Mouse (Mus musculus): ENCODE results near the gene Ctla4. TPM values are rescaled to one million over a fixed set of nuclear protein-coding genes. Genes with fewer than 3 reads are reported as not detected.

Ctla4 gene
- not detected in 2 replicates for polyA plus RNA-seq (2014; fragmentation: Nextera tagmentation; extraction: Ambion mirVana)

GRCm38 (mm10) chr1:60886981-60887380 is at the start of gene Ctla4:
Gene Ctla4 (plus strand): TSS chr1:60887000.
- 90% methylated on average over 7 of the region's 7 CpGs for WGBS
- no peak within 1 kb of the TSS for H3K9ac ChIP-seq (ENCODE audit: low read length)
- no peak within 1 kb of the TSS for H3K4me2 ChIP-seq (ENCODE audit: low read depth, low read length, severe bottlenecking)
- no peak for DNase-seq (ENCODE audit: low spot score)
- H3K27me3 ChIP-seq (ENCODE audit: control insufficient read depth, insufficient read depth, low read length): no peaks in the 10 kb centered on the region
- no peaks in the 10 kb centered on the region for H3K9me3 ChIP-seq (ENCODE audit: control insufficient read depth, low read length)
- H3K4me1 ChIP-seq (replicated peaks; ENCODE audit: control insufficient read depth, insufficient read depth, low read length): no peaks in the 10 kb centered on the region
- H3K4me3 ChIP-seq (ENCODE audit: low read depth, low read length): no peak within 1 kb of the TSS
- H3K27ac ChIP-seq (ENCODE audit: low read depth, low read length): no peak within 1 kb of the TSS
- no peak for ATAC-seq (replicated peaks; ENCODE audit: low FRiP score)
- H3K36me3 ChIP-seq (ENCODE audit: control insufficient read depth, insufficient read depth, low read length): no peaks in the 10 kb centered on the region

GRCm38 (mm10) chr1:60839161-60839560 is 47.6 kb upstream of the Ctla4 start:
- no peak for DNase-seq (ENCODE audit: low spot score)
- no peaks in the 10 kb centered on the region for H3K9me3 ChIP-seq (ENCODE audit: control insufficient read depth, low read length)
- H3K4me1 ChIP-seq (replicated peaks; ENCODE audit: control insufficient read depth, insufficient read depth, low read length): no peaks in the 10 kb centered on the region
- H3K4me2 ChIP-seq (ENCODE audit: low read depth, low read length, severe bottlenecking): no peak overlapping the region
- H3K27me3 ChIP-seq (ENCODE audit: control insufficient read depth, insufficient read depth, low read length): no peaks in the 10 kb centered on the region
- WGBS: 90% methylated on average over 1 of the region's 1 CpGs
- no peak overlapping the region for H3K9ac ChIP-seq (ENCODE audit: low read length)
- no peaks in the 10 kb centered on the region for H3K36me3 ChIP-seq (ENCODE audit: control insufficient read depth, insufficient read depth, low read length)
- H3K4me3 ChIP-seq (ENCODE audit: low read depth, low read length): no peak overlapping the region
- ATAC-seq (replicated peaks; ENCODE audit: low FRiP score): no peak
- no peak overlapping the region for H3K27ac ChIP-seq (ENCODE audit: low read depth, low read length)

GRCm38 (mm10) chr1:60845318-60846060 is 41.3 kb upstream of the Ctla4 start:
- ATAC-seq (replicated peaks; ENCODE audit: low FRiP score) (no peak), DNase-seq (ENCODE audit: low spot score) (no peak)
- H3K9ac ChIP-seq (ENCODE audit: low read length): no peak overlapping the region
- H3K4me2 ChIP-seq (ENCODE audit: low read depth, low read length, severe bottlenecking): no peak overlapping the region
- 89% methylated on average over 6 of the region's 7 CpGs for WGBS
- H3K27me3 ChIP-seq (ENCODE audit: control insufficient read depth, insufficient read depth, low read length): no peaks in the 10 kb centered on the region; the same call in 1 of the 2 replicates
- no peak overlapping the region for H3K27ac ChIP-seq (ENCODE audit: low read depth, low read length)
- no peaks in the 10 kb centered on the region for H3K36me3 ChIP-seq (ENCODE audit: control insufficient read depth, insufficient read depth, low read length)
- H3K9me3 ChIP-seq (ENCODE audit: control insufficient read depth, low read length): no peaks in the 10 kb centered on the region
- no peaks in the 10 kb centered on the region for H3K4me1 ChIP-seq (replicated peaks; ENCODE audit: control insufficient read depth, insufficient read depth, low read length)
- H3K4me3 ChIP-seq (ENCODE audit: low read depth, low read length): no peak overlapping the region

GRCm38 (mm10) chr1:60846616-60847275 is 40.1 kb upstream of the Ctla4 start:
- H3K27me3 ChIP-seq (ENCODE audit: control insufficient read depth, insufficient read depth, low read length): no peaks in the 10 kb centered on the region; the same call in 1 of the 2 replicates
- H3K9ac ChIP-seq (ENCODE audit: low read length): no peak overlapping the region
- H3K4me1 ChIP-seq (replicated peaks; ENCODE audit: control insufficient read depth, insufficient read depth, low read length): peaks cover 5% of the 10 kb centered on the region
- no peak for DNase-seq (ENCODE audit: low spot score)
- H3K36me3 ChIP-seq (ENCODE audit: control insufficient read depth, insufficient read depth, low read length): no peaks in the 10 kb centered on the region
- no peak overlapping the region for H3K4me3 ChIP-seq (ENCODE audit: low read depth, low read length)
- H3K9me3 ChIP-seq (ENCODE audit: control insufficient read depth, low read length): no peaks in the 10 kb centered on the region
- no peak overlapping the region for H3K27ac ChIP-seq (ENCODE audit: low read depth, low read length)
- H3K4me2 ChIP-seq (ENCODE audit: low read depth, low read length, severe bottlenecking): no peak overlapping the region
- no peak for ATAC-seq (replicated peaks; ENCODE audit: low FRiP score)
- 76% methylated on average over 4 of the region's 4 CpGs for WGBS

GRCm38 (mm10) chr1:60849112-60849511 is 37.7 kb upstream of the Ctla4 start:
- Histone ChIP-seq H3K9ac (ENCODE audit: low read length) (no peak overlapping the region), H3K9me3 (ENCODE audit: control insufficient read depth, low read length) (no peaks in the 10 kb centered on the region), H3K4me1 (replicated peaks; ENCODE audit: control insufficient read depth, insufficient read depth, low read length) (peaks cover 10% of the 10 kb centered on the region), H3K4me2 (ENCODE audit: low read depth, low read length, severe bottlenecking) (no peak overlapping the region), H3K36me3 (ENCODE audit: control insufficient read depth, insufficient read depth, low read length) (no peaks in the 10 kb centered on the region), H3K27me3 (ENCODE audit: control insufficient read depth, insufficient read depth, low read length) (peaks cover 3% of the 10 kb centered on the region), H3K4me3 (ENCODE audit: low read depth, low read length) (no peak overlapping the region), H3K27ac (ENCODE audit: low read depth, low read length) (no peak overlapping the region)
- ATAC-seq (replicated peaks; ENCODE audit: low FRiP score): no peak
- WGBS: 87% methylated on average over 2 of the region's 2 CpGs
- DNase-seq (ENCODE audit: low spot score): no peak

DNA sequence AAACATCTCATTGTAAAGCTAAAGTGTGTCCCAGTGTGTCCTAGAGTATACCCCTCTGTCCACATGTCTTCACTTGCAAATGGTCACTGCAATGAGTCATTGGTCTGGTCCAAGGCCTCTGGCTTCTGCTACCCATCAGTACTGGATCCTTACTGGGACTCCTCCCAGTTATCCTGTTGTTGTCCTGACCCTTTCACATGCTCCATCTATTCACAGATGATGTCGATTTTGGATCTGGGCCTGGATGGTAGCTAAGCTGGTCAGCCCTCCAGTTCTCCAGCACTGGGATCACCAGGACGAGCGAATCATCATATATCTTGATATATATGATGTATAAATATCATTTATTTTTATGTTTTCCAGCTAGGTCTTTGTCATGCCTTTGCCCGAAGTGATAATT is 37.0 kb upstream of the Ctla4 start:
- peaks cover 3% of the 10 kb centered on the region for H3K27me3 ChIP-seq (ENCODE audit: control insufficient read depth, insufficient read depth, low read length)
- ATAC-seq (replicated peaks; ENCODE audit: low FRiP score) (no peak), DNase-seq (ENCODE audit: low spot score) (no peak)
- no peaks in the 10 kb centered on the region for H3K36me3 ChIP-seq (ENCODE audit: control insufficient read depth, insufficient read depth, low read length)
- no peaks in the 10 kb centered on the region for H3K9me3 ChIP-seq (ENCODE audit: control insufficient read depth, low read length)
- no peak overlapping the region for H3K9ac ChIP-seq (ENCODE audit: low read length)
- H3K4me1 ChIP-seq (replicated peaks; ENCODE audit: control insufficient read depth, insufficient read depth, low read length): peaks cover 10% of the 10 kb centered on the region
- H3K4me3 ChIP-seq (ENCODE audit: low read depth, low read length): no peak overlapping the region
- WGBS: 87% methylated on average over 4 of the region's 4 CpGs
- no peak overlapping the region for H3K4me2 ChIP-seq (ENCODE audit: low read depth, low read length, severe bottlenecking)
- H3K27ac ChIP-seq (ENCODE audit: low read depth, low read length): no peak overlapping the region

DNA sequence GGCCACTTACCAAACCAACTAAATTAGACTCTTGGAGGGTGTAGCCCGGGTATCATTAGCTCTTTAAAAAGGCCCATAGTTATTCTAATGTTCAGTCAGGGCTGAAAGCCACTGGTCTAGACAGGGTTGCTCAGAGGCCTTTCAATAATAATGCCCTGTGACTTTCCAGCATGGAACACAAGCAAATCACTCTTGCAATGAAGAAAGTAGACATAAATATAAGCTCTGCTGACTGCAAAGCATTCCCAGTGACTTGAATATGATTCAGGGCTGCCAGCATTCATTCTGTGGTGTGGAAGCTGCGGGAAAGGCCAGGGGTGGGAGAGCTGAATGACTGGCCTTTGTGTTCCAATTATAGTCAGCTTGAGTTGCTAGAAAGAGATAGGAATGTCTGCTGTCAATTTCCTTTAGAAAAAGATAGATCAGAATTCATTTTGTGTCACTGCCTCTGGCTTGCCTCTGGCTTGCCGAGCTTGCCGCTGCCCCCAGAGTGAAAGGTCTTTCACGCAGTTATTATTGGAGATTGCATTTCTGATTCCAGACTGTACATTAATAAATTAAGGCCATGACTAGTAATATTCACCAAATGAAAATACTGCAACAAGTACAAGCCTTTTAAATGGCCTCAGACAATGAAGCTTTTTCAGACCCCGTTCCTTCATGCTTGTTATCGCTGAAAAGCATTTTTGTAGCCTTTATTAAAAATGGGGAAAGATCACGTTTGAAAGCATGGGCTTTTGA is 35.6 kb upstream of the Ctla4 start:
- Histone ChIP-seq H3K4me3 (ENCODE audit: low read depth, low read length) (no peak overlapping the region), H3K9me3 (ENCODE audit: control insufficient read depth, low read length) (no peaks in the 10 kb centered on the region), H3K4me2 (ENCODE audit: low read depth, low read length, severe bottlenecking) (peak overlapping the region; percentile 16), H3K4me1 (replicated peaks; ENCODE audit: control insufficient read depth, insufficient read depth, low read length) (peaks cover 10% of the 10 kb centered on the region), H3K27ac (ENCODE audit: low read depth, low read length) (peak overlapping the region; percentile 34; the same call in 1 of the 2 replicates), H3K27me3 (ENCODE audit: control insufficient read depth, insufficient read depth, low read length) (peaks cover 3% of the 10 kb centered on the region), H3K9ac (ENCODE audit: low read length) (no peak overlapping the region), H3K36me3 (ENCODE audit: control insufficient read depth, insufficient read depth, low read length) (no peaks in the 10 kb centered on the region)
- ATAC-seq (replicated peaks; ENCODE audit: low FRiP score) (no peak), DNase-seq (ENCODE audit: low spot score) (peak; percentile 58)
- 16% methylated on average over 8 of the region's 8 CpGs for WGBS

DNA sequence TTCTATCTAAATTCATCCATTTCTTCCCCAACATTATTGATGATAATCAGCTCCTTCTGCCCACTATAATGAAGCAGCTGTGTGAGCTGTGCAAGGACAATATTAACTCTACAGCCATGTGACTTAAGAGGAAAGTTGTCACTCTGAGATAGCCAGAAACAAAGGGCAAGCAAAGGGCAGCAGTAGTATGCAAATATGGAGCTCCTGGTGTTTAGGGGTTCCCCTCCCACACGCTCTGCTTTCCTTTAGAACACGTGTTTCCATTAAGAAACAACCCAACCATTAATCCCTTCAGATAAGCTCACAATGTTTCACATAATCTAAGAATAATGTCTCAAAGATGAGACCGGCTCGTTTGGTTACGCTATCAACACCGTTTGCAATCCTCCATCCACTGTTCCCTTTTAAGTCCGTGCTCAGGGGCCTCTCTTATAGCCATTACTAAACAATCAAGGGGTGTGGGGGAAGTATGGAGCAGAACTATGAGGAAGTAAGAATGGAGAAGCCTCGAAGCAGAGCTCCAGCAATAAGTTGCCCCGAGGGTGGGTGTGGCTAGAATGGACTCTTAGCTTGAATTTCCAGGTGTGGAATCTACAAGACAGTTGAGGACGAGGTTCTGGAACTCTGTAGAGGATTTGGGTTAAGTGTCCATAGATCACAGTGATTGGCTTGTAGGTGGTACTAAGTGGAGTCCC is 34.6 kb upstream of the Ctla4 start:
- DNase-seq (ENCODE audit: low spot score) (no peak), ATAC-seq (replicated peaks; ENCODE audit: low FRiP score) (no peak)
- no peak overlapping the region for H3K27ac ChIP-seq (ENCODE audit: low read depth, low read length)
- 52% methylated on average over 10 of the region's 10 CpGs for WGBS
- H3K4me1 ChIP-seq (replicated peaks; ENCODE audit: control insufficient read depth, insufficient read depth, low read length): peaks cover 10% of the 10 kb centered on the region
- H3K9me3 ChIP-seq (ENCODE audit: control insufficient read depth, low read length): no peaks in the 10 kb centered on the region
- no peak overlapping the region for H3K9ac ChIP-seq (ENCODE audit: low read length)
- no peak overlapping the region for H3K4me3 ChIP-seq (ENCODE audit: low read depth, low read length)
- no peak overlapping the region for H3K4me2 ChIP-seq (ENCODE audit: low read depth, low read length, severe bottlenecking)
- H3K36me3 ChIP-seq (ENCODE audit: control insufficient read depth, insufficient read depth, low read length): no peaks in the 10 kb centered on the region
- peaks cover 3% of the 10 kb centered on the region for H3K27me3 ChIP-seq (ENCODE audit: control insufficient read depth, insufficient read depth, low read length)

Data from forebrain, embryonic 11.5 days (tissue).